Mouse (Mus musculus): ENCODE measurements around the gene Gm20388. TPM values are rescaled to one million over a fixed set of nuclear protein-coding genes. Genes with fewer than 3 reads are reported as not detected.

The Gm20388 gene
- polyA plus RNA-seq, 1 experiment: 29.8 TPM

GRCm38 (mm10) chr8:121115948-121116347 lies 1205.3 kb downstream of the Gm20388 start, which contains the start of gene Foxc2:
TSS of gene Foxc2 (plus strand) at chr8:121116171.

GRCm38 (mm10) chr8:121127756-121128375 lies 1217.2 kb downstream of the Gm20388 start, which contains the start of gene Foxl1:
TSS of gene Foxl1 (plus strand) at chr8:121127940.

GRCm38 (mm10) chr8:121544276-121544785 lies 1633.7 kb downstream of the Gm20388 start, which contains the start of gene 1700018B08Rik:
TSS of gene 1700018B08Rik (minus strand) at chr8:121544320.

GRCm38 (mm10) chr8:121578676-121579451 lies 1668.2 kb downstream of the Gm20388 start, which contains the start of gene Fbxo31:
TSS of gene Fbxo31 (minus strand) at chr8:121578806.

DNA sequence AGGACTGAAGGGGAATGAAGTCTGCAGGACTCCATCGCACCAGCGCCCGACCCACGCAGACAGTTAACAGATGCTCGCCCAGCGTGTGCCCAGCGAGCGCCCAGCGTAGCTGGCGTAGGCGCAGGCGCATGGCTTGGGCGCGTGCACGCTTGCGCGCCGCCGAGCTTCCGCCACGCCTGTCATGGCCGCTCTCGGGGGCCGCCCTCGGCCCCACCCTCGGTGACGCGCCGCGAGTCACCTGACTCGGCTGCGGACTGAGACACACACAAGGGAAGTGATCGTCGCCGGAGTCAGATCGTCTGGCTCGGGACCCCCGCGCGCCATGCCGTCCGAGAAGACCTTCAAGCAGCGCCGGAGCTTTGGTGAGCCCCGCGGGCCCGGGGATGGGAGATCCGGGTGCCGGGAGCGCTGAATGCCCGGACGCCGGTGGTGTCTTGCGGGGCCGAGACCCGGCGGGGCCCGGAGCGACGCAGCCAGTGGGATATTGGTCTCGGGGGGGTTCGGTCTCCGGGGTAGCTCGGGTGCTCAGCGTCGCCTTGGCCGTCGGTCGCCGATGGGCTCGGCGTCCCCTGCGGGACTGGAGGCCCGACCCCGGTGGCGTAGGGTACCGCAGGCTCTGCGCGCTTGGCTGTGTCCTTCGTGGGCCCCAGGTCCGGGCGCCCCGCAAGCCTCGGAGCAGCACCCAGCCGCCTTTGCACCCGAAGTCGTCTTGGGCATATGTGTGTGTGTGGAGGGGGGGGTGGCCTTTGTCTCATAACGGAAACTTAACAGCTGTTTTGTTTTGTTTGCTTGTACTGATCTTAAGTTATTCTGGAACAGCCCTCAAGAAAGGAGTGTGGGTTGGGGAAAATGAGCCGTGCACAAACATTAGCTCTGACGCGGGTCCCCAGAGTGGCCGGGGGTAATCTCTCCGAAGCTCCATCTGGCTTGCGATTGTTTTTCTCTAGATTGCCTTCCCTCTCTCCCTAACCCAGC lies 1679.8 kb downstream of the Gm20388 start, which contains the start of gene Map1lc3b:
Map1lc3b (plus strand) TSS at position 159 of the 975 bp plus-strand sequence.

DNA sequence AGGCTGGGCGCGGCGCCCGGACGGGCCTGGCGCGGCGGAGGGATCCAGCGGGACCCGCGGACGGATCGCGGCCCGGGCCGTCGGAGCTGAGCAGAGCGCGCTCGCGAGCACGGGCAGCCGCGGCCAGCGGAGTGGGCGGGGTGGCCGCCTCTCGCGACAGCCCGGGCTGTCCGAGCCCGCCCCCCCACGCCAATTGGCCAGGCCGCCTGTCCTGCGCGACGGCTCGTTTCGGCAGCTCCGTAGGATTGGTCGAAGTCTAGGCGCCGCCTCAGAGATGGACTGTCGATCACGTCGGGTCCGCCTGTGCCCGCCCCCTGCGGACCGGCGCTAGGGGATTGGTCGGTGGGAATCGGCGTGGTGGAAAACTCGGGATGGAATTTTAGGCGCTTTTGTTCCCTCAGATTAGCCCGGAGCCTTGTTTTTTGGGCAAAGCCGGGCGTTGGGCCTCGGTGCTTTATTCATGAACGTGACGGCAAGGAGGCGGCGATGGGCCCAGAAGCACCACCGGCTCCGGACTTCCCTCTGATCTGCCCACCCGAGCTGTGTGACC lies 1742.2 kb downstream of the Gm20388 start, which contains the start of gene Zcchc14:
Zcchc14 (minus strand) TSS at position 128 of the 550 bp plus-strand sequence.

GRCm38 (mm10) chr8:121729323-121729722 lies 1818.7 kb downstream of the Gm20388 start, which contains the start of gene Jph3:
TSS of gene Jph3 (plus strand) at chr8:121729623.

DNA sequence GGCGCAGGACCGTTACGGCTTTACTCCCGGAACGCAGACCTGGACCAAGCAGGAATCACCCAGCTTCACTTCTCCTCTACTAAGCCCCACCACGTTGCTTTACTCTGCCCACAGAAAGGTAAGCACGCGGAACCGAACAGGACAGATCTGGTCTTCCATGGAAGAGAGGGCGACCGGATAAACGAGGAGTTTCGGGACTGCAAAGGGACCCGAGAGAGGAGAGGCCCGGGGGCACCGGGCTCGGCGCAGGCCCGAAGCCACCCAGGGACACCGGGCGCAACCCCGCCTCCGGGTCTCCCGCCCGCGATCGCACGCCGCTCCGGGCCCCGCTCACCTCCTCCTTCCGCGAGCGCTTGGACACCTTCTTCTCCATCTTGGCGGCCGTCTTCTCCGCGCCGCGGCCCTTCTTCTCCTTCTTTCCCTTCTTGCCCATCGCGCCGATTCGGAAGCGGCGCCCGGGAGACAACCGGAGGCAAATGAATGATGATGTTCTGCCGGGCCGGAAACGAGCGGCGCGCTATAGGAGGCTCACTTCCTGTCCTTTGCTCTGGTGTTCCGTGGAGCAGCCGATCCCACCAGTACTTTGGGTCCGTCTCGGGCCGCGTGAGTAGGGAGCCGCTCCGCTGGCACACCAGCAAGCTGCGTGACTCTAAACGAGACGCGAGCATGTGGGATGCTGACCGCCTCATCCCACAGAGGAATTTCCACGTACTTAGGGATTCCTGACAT lies 1918.6 kb downstream of the Gm20388 start, which contains the start of gene Klhdc4:
Klhdc4 (minus strand) TSS at position 522 of the 729 bp plus-strand sequence.

DNA sequence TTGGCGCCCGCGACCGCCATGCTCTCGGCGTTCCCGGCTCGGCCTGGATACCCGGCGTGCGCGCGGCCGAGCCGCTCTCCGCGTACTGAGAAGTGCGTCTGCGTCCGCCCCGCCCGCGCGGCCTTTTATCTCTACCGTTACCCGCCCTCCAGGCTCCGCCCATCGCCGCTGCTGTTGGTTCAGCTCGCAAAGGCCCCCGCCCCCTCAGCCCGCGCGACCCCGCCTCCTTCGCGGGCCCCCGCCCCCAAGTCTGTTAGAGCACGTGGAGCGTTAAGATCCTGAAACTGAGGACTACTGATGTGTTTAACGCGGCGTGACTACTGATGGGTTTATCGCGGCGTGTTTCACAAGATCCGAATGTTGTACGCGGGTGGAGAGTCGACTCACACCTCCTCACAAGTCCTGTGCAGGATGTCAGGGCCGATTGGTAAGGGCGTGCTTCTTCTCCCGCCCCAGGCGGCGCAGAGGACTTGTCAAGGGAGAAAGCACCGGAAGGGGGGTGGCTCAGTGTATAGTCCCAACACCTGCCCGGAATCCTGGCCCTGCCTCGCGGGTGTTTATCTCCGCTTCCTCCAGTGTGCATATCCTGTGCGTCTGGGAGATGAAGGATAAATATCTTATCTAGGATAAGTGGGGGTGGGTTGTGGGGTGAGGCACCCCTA lies 1997.1 kb downstream of the Gm20388 start, which contains the start of gene Slc7a5:
Slc7a5 (minus strand) TSS at position 108 of the 662 bp plus-strand sequence.

GRCm38 (mm10) chr8:121944831-121945230 lies 2034.2 kb downstream of the Gm20388 start, which contains the start of gene Car5a:
TSS of gene Car5a (minus strand) at chr8:121944904.

GRCm38 (mm10) chr8:121949222-121949800 lies 2038.7 kb downstream of the Gm20388 start, which contains the start of gene Banp:
TSS of gene Banp (plus strand) at chr8:121949750.

DNA sequence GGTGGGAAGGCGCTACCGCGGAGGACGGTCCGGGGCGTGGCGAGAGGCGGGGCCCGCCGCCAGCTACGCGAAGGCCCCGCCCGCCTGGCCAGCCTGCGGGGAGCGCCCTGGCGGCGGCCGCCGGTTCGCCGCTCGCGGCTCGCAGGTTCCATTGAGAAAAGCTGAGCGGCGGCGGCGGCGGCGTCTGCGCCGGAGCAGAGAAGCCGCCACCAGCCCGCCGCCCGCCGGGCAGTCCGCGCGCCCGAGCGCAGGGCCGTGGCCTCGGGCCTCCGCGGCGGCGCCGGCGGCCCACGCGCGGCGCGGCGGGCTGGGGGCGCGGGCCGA lies 2371.4 kb downstream of the Gm20388 start, which contains the start of gene Zfpm1:
Zfpm1 (plus strand) TSS at position 107 of the 324 bp plus-strand sequence.

DNA sequence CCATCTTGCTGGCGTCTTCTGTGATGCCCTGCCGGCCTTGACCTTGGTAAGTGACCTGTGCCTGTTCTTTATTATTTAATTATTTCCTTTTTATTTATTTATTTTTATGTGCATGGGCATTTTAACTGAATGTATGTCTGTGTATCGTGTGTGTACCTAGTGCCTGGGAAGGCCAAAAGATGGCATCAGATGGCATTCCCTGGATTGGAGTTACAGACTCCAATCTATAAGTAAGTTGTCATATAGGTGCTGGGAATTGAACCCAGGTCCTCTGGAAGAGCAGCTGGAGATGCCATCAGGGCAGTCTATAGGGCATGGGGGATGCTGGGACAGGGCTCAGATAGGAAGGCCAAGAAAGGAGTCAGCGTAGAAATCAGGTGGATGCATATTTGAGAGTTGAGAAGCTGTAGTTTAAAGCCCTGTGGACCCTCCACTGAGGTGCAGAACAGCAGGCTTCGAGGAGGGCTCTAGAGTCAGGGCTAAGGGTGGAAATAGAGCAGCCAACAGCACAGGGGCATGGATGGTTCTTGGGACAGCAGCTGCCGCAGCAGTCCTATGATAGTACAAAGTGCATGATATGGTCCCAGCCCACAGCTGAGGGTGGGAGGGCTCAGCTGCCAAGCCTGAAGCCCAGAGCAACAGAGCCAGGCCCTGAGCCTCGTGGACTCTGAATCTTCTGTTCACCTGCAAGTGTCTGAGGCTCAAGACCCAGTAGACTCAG lies 2450.2 kb downstream of the Gm20388 start, which contains the start of gene Trhr2:
Trhr2 (minus strand) TSS at position 51 of the 721 bp plus-strand sequence.

DNA sequence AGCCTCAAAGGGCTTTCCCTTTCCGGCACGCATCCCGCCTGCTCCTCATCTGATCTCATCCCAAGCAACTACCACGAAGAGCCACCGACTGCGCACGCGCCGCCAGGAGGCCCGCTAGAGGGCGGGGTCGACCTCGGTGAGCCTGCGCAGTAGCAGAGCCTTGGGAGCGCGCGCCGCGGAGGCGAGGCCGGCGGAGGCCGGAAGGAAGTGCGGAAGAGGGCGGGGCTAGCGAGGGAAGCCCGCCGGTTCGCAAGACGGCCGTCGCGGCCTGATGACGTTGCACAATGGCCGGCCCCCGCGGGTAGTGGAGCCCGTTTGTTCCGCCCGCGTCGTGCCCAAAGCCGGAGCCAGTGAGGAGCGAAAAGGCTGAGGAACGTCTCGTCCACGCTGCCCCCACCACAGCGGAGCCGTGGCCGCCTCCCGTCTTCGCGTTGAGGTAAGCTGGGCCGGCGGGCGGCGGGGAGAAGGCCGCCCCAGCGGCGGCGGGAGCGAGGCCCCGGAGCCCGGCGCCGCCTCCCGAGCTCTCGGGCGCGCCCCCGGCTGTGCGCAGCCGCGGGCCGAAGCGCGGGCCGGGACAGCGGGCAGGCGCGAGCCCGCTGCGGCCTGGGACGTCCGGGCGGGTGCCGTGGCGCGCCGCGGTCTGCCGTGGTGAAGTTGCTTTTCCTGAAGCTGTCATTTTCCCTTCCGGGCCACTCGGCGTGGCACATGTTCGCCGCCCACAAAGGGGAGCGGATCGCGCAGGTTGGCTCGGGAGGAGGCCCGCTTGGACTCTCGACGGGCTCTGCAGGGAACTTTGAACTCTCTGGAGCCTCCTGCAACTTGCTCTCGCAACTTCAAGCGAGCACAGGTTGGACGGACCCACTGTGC lies 2466.0 kb downstream of the Gm20388 start, which contains the start of gene Zc3h18:
Zc3h18 (plus strand) TSS at position 245 of the 867 bp plus-strand sequence.

DNA sequence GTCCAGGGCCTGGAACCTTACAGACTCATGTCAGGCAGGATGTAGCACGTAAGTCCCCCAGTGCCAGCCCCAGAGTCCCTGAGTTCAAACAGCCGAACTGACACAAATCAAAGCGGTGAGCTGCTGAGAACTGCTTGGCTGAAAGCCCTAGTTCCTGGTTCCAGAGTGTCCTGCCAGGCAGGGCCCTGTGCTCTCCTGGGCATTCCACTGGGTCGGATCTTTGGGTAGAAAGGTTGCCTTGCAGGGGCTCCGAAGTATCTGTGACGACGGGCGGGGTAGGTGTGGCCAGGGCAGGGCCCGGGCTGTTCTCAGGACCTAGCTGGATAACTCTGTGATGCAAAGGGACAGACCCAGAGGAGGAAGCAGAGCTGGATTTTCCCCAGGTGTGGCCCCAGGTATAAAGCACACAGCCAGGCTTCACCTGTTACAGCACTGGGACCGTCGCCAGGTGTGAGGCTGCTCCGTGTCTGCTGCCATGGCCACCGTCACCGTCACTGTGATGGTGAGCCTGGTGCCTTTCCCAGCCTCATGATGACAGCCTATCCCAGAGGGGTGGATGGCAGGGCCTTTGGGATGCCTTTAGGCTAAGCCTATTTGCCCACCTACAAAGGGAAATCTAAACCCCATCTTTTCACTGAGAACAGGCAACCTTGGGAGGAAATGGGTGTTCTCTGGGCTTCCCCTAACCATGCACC lies 2510.9 kb downstream of the Gm20388 start, which contains the start of gene Il17c:
Il17c (plus strand) TSS at position 645 of the 695 bp plus-strand sequence.

DNA sequence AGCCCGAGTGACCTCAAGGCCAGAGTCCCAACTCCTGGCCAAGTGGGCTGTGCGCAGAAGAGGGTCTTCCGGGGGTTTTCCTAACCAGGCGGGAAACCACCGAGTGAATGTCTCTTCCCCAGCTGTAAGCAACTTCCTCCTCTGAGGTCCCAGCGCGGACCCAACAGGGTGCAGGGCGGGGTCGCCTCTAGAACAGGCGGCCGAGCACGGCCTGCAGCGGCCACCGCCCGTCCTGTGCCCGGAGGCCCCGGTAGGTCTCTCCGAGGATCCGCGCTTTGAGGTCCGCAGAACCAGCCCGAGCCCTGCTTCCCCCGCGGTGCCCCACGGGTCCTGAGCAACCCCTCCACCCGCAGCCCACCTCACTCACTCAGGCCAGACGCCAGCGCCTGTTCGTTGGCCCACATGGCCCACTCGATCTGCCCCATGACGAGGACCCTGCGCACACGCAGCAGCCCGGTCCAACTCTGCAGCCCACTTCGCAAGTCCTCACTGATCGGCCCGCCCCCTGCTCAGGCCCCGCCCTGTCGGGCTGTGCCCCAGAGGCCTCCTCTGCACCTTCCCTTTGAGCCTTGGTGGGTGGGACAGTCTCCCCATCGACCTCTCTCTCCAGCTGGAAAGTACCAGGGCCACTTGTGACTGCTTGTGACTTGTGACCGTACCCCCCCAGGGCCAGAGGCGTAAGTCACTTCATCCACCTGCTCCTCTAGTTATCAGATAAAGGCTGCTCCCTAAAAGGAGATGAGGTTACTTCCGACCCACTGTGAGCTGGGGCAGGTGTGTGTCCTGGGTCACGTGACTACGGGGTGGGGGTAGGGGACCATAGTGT lies 2522.0 kb downstream of the Gm20388 start, which contains the start of gene Cyba:
Cyba (minus strand) TSS at position 488 of the 826 bp plus-strand sequence.

